Mouse (Mus musculus): ENCODE measurements around the gene Il12rb1.

DNA sequence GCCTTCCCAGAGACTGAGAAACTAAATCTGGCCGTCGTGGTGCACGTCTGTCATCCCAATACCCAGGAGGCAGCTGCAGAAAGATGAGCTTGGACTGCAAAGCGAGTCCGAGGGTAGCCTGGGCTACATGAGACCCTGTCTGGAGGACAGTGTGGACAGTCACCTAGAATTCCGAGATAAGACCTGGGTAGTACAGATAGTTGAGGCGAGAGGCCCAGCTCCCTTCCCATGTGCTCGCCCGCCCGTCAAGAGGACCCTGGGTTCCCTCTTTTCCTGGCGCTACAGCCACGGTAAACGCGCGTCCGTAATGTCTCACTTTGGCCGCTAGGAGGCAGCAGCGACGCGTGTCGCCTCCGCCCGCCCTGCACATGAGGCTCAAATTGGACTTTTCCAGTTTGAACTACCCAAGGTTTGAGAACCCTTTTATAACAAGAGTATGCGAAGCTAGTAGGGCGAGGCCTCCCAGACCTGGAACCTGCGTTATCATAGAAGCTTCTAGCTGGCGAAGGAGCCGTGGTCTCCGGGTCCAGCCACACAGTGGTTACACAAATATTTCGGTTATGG, 13.2 kb downstream of the Il12rb1 start:
- TF ChIP-seq POLR2A (IDR thresholded peaks at IDR 0.05; ENCODE audit: borderline replicate concordance, low read depth, low read length) (no peak), CTCF (IDR thresholded peaks at IDR 0.05; ENCODE audit: low read depth, low read length) (peak; percentile 82)
